Comparison of ENCODE assay signal across 27 mouse cellular contexts in the genomic region with DNA sequence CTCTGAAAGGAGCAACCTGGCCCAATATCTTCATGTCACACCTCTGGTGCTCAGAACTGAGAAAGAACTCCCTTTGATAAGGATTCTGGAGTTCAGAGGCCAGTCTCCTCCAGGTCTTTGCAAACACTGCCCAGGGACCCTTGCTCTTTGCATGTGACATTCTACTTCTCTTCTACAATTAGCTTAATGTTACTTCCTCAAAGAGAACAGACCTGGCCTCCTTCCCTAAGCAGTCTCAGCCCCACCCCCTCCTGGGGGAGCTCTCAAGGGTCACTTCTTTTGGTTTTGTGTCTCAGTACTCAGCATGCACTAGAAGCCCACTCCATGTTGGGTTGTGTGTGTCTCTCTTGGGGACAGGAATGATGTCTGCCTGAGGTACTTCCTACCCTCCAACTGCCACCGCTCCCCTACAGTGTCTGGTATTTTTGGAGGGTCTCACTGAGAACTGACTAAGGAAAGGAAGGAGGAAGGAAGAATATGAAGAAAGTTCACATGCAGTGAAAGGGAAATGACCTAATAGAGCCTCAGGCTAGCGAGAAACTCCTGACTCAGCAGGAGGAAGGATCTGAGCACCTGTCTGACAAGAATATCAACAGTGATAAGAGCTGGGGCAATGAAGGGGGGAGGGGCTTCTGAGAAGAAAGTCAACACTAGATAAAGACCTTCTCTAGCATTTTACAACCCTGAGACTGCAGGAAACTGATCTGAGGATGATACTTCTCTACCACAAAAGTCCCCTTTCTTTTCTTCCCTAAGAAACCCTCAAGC. TPM values are rescaled to one million over a fixed set of nuclear protein-coding genes. Genes with fewer than 3 reads are reported as not detected.
DNase-seq lines count a peak whose midpoint lies in the region; ATAC-seq and TF ChIP-seq lines count a peak whose summit lies in the region.
"Had no signal": no experiment of that assay in that cellular context is flagged by ENCODE, and none has a peak within 500 bp of the region (broad histone marks: within the 10 kb centered on the region; RNA-seq: fewer than 3 reads in every experiment).

No protein-coding gene starts in this region.

- 21% methylated on average over 2 of the region's 2 CpGs for WGBS in small intestine, adult 2 months
- 54% methylated on average over 2 of the region's 2 CpGs for WGBS in kidney, embryonic 15.5 days

- peaks cover 26% of the 10 kb centered on the region; the same call in 1 of the 2 replicates for H3K4me1 ChIP-seq in small intestine, adult 2 months (ENCODE audit: control insufficient read depth, insufficient read depth, insufficient read length, low read length)
- no peaks in the 10 kb centered on the region for H3K4me1 ChIP-seq in kidney, embryonic 15.5 days
- H3K4me1 ChIP-seq: embryonic facial prominence, embryonic 12.5 days; heart, embryonic 10.5 days; midbrain, embryonic 15.5 days; neural tube, embryonic 15.5 days had no signal

- DNase-seq in layer of hippocampus, adult 11-12 months (ENCODE audit: low spot score): peak; percentile 22
- DNase-seq in layer of hippocampus, adult 18-20 months (ENCODE audit: low spot score in 2 of 2): no peak
- peak; percentile 39 for DNase-seq in A20 (ENCODE audit: low read depth, low spot score)
- DNase-seq in left cerebral cortex, postnatal 36 days (ENCODE audit: low spot score in 2 of 2): no peak
- DNase-seq in frontal cortex, postnatal 25 days (ENCODE audit: low spot score in 2 of 2): no peak
- DNase-seq: cerebellum, adult 9-10 months; gastrocnemius, postnatal 25 days; liver; lung, postnatal 10 days had no signal

- H3K36me3 ChIP-seq in small intestine, adult 2 months (ENCODE audit: control insufficient read depth, insufficient read depth, low read length): peaks cover 25% of the 10 kb centered on the region
- H3K36me3 ChIP-seq in kidney, embryonic 15.5 days: no peaks in the 10 kb centered on the region
- H3K36me3 ChIP-seq: embryonic facial prominence, embryonic 12.5 days; heart, embryonic 10.5 days; midbrain, embryonic 15.5 days; neural tube, embryonic 15.5 days had no signal

- no peaks in the 10 kb centered on the region for H3K9me3 ChIP-seq in kidney, embryonic 15.5 days (replicated peaks)
- H3K9me3 ChIP-seq: embryonic facial prominence, embryonic 12.5 days; heart, embryonic 10.5 days; midbrain, embryonic 15.5 days; neural tube, embryonic 15.5 days had no signal

- TF ChIP-seq CTCF in small intestine, adult 2 months (IDR thresholded peaks at IDR 0.05; ENCODE audit: extremely low read depth, insufficient read length, insufficient replicate concordance, low read depth, low read length): no peak

- intact Hi-C loops in left cerebral cortex, postnatal 36 days (cut with DNase I): no loop called here

- H3K4me3 ChIP-seq in small intestine, adult 2 months (ENCODE audit: low read depth, low read length): no peak overlapping the region
- H3K4me3 ChIP-seq in kidney, embryonic 15.5 days (replicated peaks): no peak overlapping the region
- H3K4me3 ChIP-seq: embryonic facial prominence, embryonic 12.5 days; erythroblast, embryonic 14.5 days; heart, embryonic 10.5 days; midbrain, embryonic 15.5 days; neural tube, embryonic 15.5 days had no signal

- H3K27me3 ChIP-seq in small intestine, adult 2 months (ENCODE audit: control insufficient read depth, insufficient read depth, low read length): no peaks in the 10 kb centered on the region
- no peaks in the 10 kb centered on the region for H3K27me3 ChIP-seq in kidney, embryonic 15.5 days
- H3K27me3 ChIP-seq: embryonic facial prominence, embryonic 12.5 days; midbrain, embryonic 15.5 days had no signal

- ATAC-seq in hematopoietic stem cell, adult 5-6 weeks (replicated peaks in 1 of 2; ENCODE audit: insufficient read depth in 1 of 2, low FRiP score in 2 of 2, low TSS enrichment in 1 of 2, low read depth in 1 of 2, poor library complexity in 2 of 2, severe bottlenecking in 2 of 2): peak; percentile 64 to 69
- no peak for ATAC-seq in kidney, embryonic 15.5 days (replicated peaks; ENCODE audit: low FRiP score)
- ATAC-seq: forebrain, embryonic 14.5 days; midbrain, embryonic 15.5 days had no signal

- TF ChIP-seq POLR2A in small intestine, adult 2 months (IDR thresholded peaks at IDR 0.05; ENCODE audit: low read depth, low read length): no peak

- H3K27ac ChIP-seq in small intestine, adult 2 months (ENCODE audit: insufficient read depth, low read depth, low read length): peak overlapping the region; percentile 98
- H3K27ac ChIP-seq in kidney, embryonic 15.5 days: no peak overlapping the region
- H3K27ac ChIP-seq: embryonic facial prominence, embryonic 12.5 days; heart, embryonic 10.5 days; midbrain, embryonic 15.5 days; neural tube, embryonic 15.5 days had no signal

- H3K9ac ChIP-seq in kidney, embryonic 15.5 days: no peak overlapping the region
- H3K9ac ChIP-seq: embryonic facial prominence, embryonic 12.5 days; midbrain, embryonic 15.5 days; neural tube, embryonic 15.5 days had no signal

- H3K4me2 ChIP-seq in kidney, embryonic 15.5 days: no peak overlapping the region
- H3K4me2 ChIP-seq: embryonic facial prominence, embryonic 12.5 days; midbrain, embryonic 15.5 days; neural tube, embryonic 15.5 days had no signal

RNA-seq across cellular contexts. Expression of a gene that starts 11.5 kb away (rescaled TPM):
- total RNA-seq in layer of hippocampus, adult 18-20 months (2021): under 1 TPM in 1 of 2 experiments, not detected in 1; 0.37 TPM
- total RNA-seq in hematopoietic stem cell, adult 5-6 weeks (2017): not detected in 2 replicates
- 0.13 TPM in 1 of 2 replicates, not detected in the other for polyA plus RNA-seq in small intestine, adult 2 months (2012; rRNA removed)
- polyA plus RNA-seq in kidney, embryonic 15.5 days (2015; fragmentation: Nextera tagmentation; extraction: Ambion mirVana): 0.41 and 0.47 TPM in 2 replicates
- under 1 TPM in 1 of 2 experiments, not detected in 1; 0.34 TPM for total RNA-seq in left cerebral cortex, postnatal 36 days (2021)
- total RNA-seq: megakaryocyte-erythroid progenitor cell, adult 5-6 weeks had no signal
- polyA plus RNA-seq: forebrain, embryonic 14.5 days; heart, embryonic 10.5 days; heart, postnatal 0 days; kidney, embryonic 14.5 days; large intestine, adult 2 months; liver, embryonic 16.5 days; midbrain, embryonic 15.5 days; neural tube, embryonic 15.5 days had no signal

RNA-seq across cellular contexts. Expression of a gene that starts 29.4 kb away (rescaled TPM):
- total RNA-seq in layer of hippocampus, adult 18-20 months (2021): not detected
- total RNA-seq in hematopoietic stem cell, adult 5-6 weeks (2017): not detected in 2 replicates
- 0.10 TPM in 1 of 2 replicates, not detected in the other for polyA plus RNA-seq in small intestine, adult 2 months (2012; rRNA removed)
- polyA plus RNA-seq in kidney, embryonic 15.5 days (2015; fragmentation: Nextera tagmentation; extraction: Ambion mirVana): not detected in 2 replicates
- total RNA-seq in left cerebral cortex, postnatal 36 days (2021): under 1 TPM in 1 of 2 experiments, not detected in 1; 0.22 TPM
- total RNA-seq: adrenal gland, adult 18-20 months; gastrocnemius, postnatal 25 days; left cerebral cortex, postnatal 25 days; megakaryocyte-erythroid progenitor cell, adult 5-6 weeks had no signal
- polyA plus RNA-seq: embryonic facial prominence, embryonic 12.5 days; erythroblast, embryonic 14.5 days; forebrain, embryonic 14.5 days; heart, embryonic 10.5 days; heart, postnatal 0 days; hindbrain, embryonic 11.5 days; kidney, embryonic 14.5 days; liver, embryonic 16.5 days; midbrain, embryonic 15.5 days; neural tube, embryonic 15.5 days; testis, adult 2 months had no signal

RNA-seq across cellular contexts. Expression of a gene that starts 48.8 kb away (rescaled TPM):
- total RNA-seq in layer of hippocampus, adult 18-20 months (2021): not detected
- total RNA-seq in hematopoietic stem cell, adult 5-6 weeks (2017): not detected in 2 replicates
- not detected in 2 replicates for polyA plus RNA-seq in small intestine, adult 2 months (2012; rRNA removed)
- polyA plus RNA-seq in kidney, embryonic 15.5 days (2015; fragmentation: Nextera tagmentation; extraction: Ambion mirVana): 0.53 and 0.63 TPM in 2 replicates
- not detected for total RNA-seq in left cerebral cortex, postnatal 36 days (2021)
- total RNA-seq: adrenal gland, adult 18-20 months; gastrocnemius, postnatal 25 days; left cerebral cortex, postnatal 25 days; megakaryocyte-erythroid progenitor cell, adult 5-6 weeks had no signal
- polyA plus RNA-seq: erythroblast, embryonic 14.5 days; forebrain, embryonic 14.5 days; heart, embryonic 10.5 days; large intestine, adult 2 months; liver, embryonic 16.5 days; midbrain, embryonic 15.5 days; neural tube, embryonic 15.5 days; testis, adult 2 months had no signal

Comparison
In these comparisons a context has a peak if more than half of its experiments do, and no peak if none do; other contexts are left out.
1. DNase-seq: peak in layer of hippocampus, adult 11-12 months (single experiment) and A20 (single experiment); none in layer of hippocampus, adult 18-20 months (0 of 2), left cerebral cortex, postnatal 36 days (0 of 2) and frontal cortex, postnatal 25 days (0 of 2).